Mouse (Mus musculus) neural tube, embryonic 12.5 days (tissue): ENCODE measurements at regions not wholly inside any gene's neighbourhood (a gene's known extent, or its start where the extent isn't known, plus 50 kb on each side); places are given as distances from the start of the nearest gene placed in this dataset.

Experiments used
- ATAC-seq: fragments of 200-750 bp; cut with Nextera tagmentation; 2 replicates; pipeline ENCODE4 v1.8.0; 2017; ENCODE audit warnings: low read depth, mild to moderate bottlenecking, moderate TSS enrichment, moderate library complexity; ENCODE audit not compliant: low FRiP score
- H3K27ac ChIP-seq: fragments of 300-500 bp; sonication (generic); 2 replicates; pipeline ENCODE4 v1.5.1; 2016
- H3K27me3 ChIP-seq: fragments of 300-500 bp; sonication (generic); replicated peaks from 2 replicates; pipeline ENCODE4 v1.6.1; 2016; ENCODE audit warnings: mild to moderate bottlenecking
- H3K36me3 ChIP-seq: fragments of 300-500 bp; sonication (generic); 2 replicates; pipeline ENCODE4 v1.6.1; 2016; ENCODE audit warnings: mild to moderate bottlenecking
- H3K4me1 ChIP-seq: fragments of 300-500 bp; sonication (generic); 2 replicates; pipeline ENCODE4 v1.6.1; 2016
- H3K4me2 ChIP-seq: fragments of 300-500 bp; sonication (generic); replicated peaks from 2 replicates; pipeline ENCODE4 v1.6.1; 2016; ENCODE audit warnings: mild to moderate bottlenecking
- H3K4me3 ChIP-seq: fragments of 300-500 bp; sonication (generic); 2 replicates; pipeline ENCODE4 v1.5.1; 2016
- H3K9ac ChIP-seq: fragments of 300-500 bp; sonication (generic); 2 replicates; pipeline ENCODE4 v1.6.1; 2016; ENCODE audit warnings: mild to moderate bottlenecking
- H3K9me3 ChIP-seq: fragments of 300-500 bp; sonication (generic); 2 replicates; pipeline ENCODE4 v1.6.1; 2016; ENCODE audit warnings: mild to moderate bottlenecking
- WGBS: fragments of 180-500 bp; shearing (Covaris S2); methylation state at CpG from one replicate; pipeline ENCODE4 v1.1.7; 2016; 5-methylcytosine and 5-hydroxymethylcytosine counted together

DNA sequence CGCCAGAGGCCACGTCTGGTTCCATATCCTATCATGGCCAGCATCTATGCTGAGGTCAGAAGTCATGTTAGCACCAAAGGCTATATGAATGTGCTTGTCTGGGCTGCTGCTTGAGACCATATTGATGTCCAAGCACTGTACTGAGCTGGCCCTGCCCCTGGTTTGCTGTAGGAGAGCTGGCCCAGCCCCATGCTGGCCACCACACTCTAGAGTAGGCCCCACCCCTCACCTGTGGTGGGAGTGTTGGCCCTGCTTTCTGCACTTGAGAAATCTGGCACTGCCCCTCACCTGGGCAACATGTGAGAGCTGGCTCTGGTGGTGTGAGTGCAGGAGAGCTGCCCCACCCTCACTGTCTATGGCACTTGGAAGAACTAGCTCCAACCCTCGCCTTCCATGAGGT, 210.0 kb downstream of the Lmo4 start:
- Histone ChIP-seq H3K4me1 (no peaks in the 10 kb centered on the region), H3K4me3 (no peak overlapping the region), H3K4me2 (no peak overlapping the region), H3K36me3 (no peaks in the 10 kb centered on the region), H3K9me3 (no peaks in the 10 kb centered on the region), H3K27ac (no peak overlapping the region), H3K9ac (no peak overlapping the region), H3K27me3 (no peaks in the 10 kb centered on the region)
- 0 out of 2 replicates have a peak, but pooled peaks have one; percentile 25 for ATAC-seq
- 94% methylated on average over 3 of the region's 3 CpGs for WGBS

DNA sequence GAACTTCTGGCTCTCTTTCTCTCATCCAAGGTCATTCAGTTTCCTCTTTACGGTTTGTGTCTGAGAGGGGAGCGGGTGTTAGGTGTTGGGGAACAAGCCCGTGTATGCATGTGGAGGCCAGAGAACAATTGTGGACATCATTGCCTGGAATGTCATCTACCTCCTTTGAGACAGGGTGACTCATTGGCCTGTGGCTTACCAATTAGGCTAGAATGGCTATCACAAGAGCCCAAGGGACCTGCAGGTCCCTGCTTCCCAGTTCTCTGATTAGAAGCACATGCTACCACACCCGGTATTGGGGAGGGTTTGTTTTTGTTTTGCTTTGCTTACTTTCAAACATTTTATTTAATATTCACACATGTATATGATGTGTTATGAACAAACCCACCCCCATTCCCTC, 216.0 kb downstream of the Lmo4 start:
- H3K9me3 ChIP-seq = no peaks in the 10 kb centered on the region
- H3K4me2 ChIP-seq = no peak overlapping the region
- H3K9ac ChIP-seq = no peak overlapping the region
- no peak overlapping the region for H3K4me3 ChIP-seq
- H3K36me3 ChIP-seq = no peaks in the 10 kb centered on the region
- H3K4me1 ChIP-seq = no peaks in the 10 kb centered on the region
- H3K27ac ChIP-seq = no peak overlapping the region
- no peaks in the 10 kb centered on the region for H3K27me3 ChIP-seq
- WGBS = 86% methylated on average over 4 of the region's 4 CpGs
- no peak for ATAC-seq

DNA sequence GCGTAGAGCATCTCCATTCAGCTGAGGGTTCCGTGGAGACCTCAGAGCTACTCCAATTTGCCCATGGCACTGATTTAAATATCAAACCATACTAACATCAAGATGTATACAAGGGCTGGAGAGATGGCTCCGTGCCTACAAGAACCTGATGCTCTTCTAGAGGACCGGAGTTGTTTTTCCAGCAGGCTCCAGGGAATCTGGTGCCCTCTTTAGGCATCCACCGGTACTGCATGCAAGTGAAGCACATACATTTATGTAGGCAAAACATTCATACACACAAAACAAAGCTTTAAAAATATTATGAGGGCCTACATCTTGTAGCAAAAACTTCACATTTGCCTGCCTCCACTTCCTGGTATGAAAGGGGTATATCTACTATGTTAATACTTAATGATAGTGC, 217.0 kb downstream of the Lmo4 start:
- Histone ChIP-seq H3K4me1 (no peaks in the 10 kb centered on the region), H3K27ac (no peak overlapping the region), H3K27me3 (no peaks in the 10 kb centered on the region), H3K4me2 (no peak overlapping the region), H3K4me3 (no peak overlapping the region), H3K9ac (no peak overlapping the region), H3K9me3 (no peaks in the 10 kb centered on the region), H3K36me3 (no peaks in the 10 kb centered on the region)
- 91% methylated on average over 5 of the region's 5 CpGs for WGBS
- ATAC-seq = no peak

DNA sequence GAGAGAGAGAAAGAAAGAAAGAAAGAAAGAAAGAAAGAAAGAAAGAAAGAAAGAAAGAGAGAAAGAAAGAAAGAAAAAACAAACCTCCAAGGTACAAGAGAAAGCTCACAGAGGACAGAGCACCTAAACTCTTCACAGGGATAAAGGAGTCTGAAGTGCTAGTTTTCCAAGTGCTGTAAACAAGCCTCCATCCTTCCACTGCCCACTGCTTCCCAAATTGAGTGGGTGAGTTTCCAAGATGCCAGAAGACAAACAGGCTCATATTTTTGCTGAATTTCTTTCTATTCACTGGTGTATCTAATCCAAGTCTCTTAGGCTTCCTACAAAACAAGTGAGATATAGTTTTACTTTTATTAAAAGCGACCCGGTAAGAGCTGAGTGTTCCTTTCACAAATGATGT, 218.2 kb downstream of the Lmo4 start:
- Histone ChIP-seq H3K4me1 (no peaks in the 10 kb centered on the region), H3K4me2 (no peak overlapping the region), H3K27me3 (no peaks in the 10 kb centered on the region), H3K9ac (no peak overlapping the region), H3K9me3 (no peaks in the 10 kb centered on the region), H3K4me3 (no peak overlapping the region), H3K36me3 (no peaks in the 10 kb centered on the region), H3K27ac (no peak overlapping the region)
- over 99% methylated on average over 2 of the region's 2 CpGs for WGBS
- no peak for ATAC-seq

DNA sequence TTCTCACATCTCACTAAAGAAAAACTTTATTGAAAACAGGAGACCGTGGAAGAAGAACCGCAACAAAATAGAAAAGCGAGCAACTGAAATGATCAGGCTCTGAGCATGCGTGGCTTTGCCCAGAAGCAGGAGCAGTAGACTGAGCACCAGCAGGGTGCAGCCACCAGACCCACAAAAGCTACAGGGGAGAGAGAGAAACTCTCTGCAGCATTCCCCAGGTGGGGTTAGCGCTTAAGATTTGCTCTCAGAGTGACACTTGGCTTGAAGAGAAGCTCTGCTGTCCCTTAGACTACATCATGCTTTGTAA, 218.9 kb downstream of the Lmo4 start:
- Histone ChIP-seq H3K27me3 (no peaks in the 10 kb centered on the region), H3K9me3 (no peaks in the 10 kb centered on the region), H3K36me3 (no peaks in the 10 kb centered on the region), H3K4me3 (no peak overlapping the region), H3K4me1 (no peaks in the 10 kb centered on the region), H3K9ac (no peak overlapping the region), H3K27ac (no peak overlapping the region), H3K4me2 (no peak overlapping the region)
- ATAC-seq = no peak
- WGBS = 65% methylated on average over 5 of the region's 5 CpGs

DNA sequence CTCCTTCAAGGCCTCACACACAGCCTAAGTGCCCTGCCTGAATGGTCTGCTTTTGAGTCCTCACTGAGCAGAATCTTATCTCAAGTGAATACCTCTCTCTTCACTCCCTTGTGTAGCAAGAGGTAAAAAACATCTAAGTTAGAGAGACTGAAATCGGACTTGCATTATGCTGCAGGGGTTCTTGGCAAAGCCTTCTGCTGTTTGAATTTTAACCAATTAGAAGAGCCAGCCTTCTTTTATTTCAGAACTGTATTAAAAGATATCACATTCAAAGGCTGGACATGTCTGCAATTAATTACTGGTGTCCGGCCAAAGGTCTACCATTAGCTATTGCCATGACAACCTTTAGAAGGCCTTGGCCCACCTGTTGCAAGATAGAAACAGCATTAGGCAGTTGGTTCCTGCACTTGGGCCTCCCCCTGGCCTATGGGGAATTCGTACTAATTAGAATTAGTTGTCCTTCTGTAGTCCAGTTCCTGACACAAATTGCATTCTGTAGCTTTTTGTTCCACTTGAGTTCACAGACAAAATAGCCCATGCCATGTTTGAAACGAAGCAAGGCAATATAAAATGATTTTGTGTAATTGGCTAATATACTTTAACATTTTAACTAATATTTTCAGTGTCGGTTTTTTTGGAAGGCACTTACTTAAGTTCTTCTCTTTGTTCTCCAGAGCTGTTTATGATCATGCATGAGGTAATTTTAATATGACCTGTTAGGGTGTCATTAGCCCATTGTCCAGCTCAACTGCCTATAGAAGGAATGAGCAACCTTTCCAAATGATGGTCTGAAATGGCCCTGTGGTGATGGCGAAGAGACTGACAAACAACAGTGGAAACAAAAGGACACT, 219.4 kb downstream of the Lmo4 start:
- Histone ChIP-seq H3K9me3 (no peaks in the 10 kb centered on the region), H3K27me3 (no peaks in the 10 kb centered on the region), H3K4me1 (no peaks in the 10 kb centered on the region), H3K9ac (no peak overlapping the region), H3K4me3 (no peak overlapping the region), H3K4me2 (no peak overlapping the region), H3K36me3 (no peaks in the 10 kb centered on the region), H3K27ac (no peak overlapping the region)
- WGBS = 63% methylated on average over 6 of the region's 6 CpGs
- no peak for ATAC-seq

DNA sequence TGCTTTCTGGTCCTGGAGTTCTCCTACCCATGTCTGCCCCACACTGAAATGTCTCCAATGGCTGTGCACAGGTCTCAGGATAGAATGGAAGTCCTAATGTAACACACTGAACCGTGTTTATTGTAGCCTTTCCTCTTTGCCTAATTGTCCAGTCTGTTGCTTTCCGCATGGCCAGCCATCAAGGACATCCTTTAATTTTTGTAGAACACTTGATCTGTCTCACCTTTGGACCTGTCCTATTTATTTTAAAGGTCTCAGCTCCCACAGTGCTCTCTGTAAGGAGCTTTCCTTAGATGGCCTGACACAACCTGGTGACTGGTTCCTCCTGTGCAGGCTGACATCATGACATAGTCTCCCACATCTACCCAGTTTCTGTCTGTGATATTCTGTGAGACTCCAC, 226.3 kb downstream of the Lmo4 start:
- no peaks in the 10 kb centered on the region for H3K4me1 ChIP-seq
- no peak overlapping the region for H3K27ac ChIP-seq
- 90% methylated on average over 2 of the region's 2 CpGs for WGBS
- H3K4me3 ChIP-seq = no peak overlapping the region
- H3K27me3 ChIP-seq = no peaks in the 10 kb centered on the region
- no peak overlapping the region for H3K4me2 ChIP-seq
- no peak for ATAC-seq
- no peaks in the 10 kb centered on the region for H3K9me3 ChIP-seq
- H3K9ac ChIP-seq = no peak overlapping the region
- H3K36me3 ChIP-seq = no peaks in the 10 kb centered on the region

DNA sequence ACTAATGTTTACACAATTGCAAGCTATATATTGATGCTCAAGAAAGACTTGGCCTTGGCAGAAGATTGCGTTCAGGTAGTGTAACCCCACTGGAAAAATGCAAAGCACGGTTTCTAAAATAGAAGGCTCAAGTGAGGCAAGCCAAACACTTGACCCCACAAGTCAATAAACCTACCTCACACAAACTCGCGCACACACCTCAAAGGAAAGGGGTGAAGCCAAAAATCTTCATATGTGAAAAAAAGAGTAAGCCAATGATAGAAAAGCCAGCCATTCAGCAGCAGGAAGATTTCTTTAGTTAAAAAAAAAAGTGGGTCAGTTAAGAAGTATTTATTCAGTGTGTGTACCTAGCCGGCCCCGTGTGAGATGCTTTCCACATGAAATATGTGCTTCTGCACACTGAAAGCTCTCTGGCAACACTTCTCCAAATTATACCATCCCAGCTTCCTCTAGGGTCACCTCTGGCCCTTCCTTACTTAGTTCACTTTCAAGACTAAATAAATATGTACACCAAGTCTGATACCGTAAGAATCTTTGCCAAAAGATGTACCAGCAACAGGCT, 227.1 kb downstream of the Lmo4 start:
- no peaks in the 10 kb centered on the region for H3K36me3 ChIP-seq
- no peak overlapping the region for H3K4me3 ChIP-seq
- ATAC-seq = no peak
- no peaks in the 10 kb centered on the region for H3K9me3 ChIP-seq
- H3K27me3 ChIP-seq = no peaks in the 10 kb centered on the region
- WGBS = 90% methylated on average over 7 of the region's 7 CpGs
- no peak overlapping the region for H3K4me2 ChIP-seq
- no peak overlapping the region for H3K27ac ChIP-seq
- H3K9ac ChIP-seq = no peak overlapping the region
- no peaks in the 10 kb centered on the region for H3K4me1 ChIP-seq

DNA sequence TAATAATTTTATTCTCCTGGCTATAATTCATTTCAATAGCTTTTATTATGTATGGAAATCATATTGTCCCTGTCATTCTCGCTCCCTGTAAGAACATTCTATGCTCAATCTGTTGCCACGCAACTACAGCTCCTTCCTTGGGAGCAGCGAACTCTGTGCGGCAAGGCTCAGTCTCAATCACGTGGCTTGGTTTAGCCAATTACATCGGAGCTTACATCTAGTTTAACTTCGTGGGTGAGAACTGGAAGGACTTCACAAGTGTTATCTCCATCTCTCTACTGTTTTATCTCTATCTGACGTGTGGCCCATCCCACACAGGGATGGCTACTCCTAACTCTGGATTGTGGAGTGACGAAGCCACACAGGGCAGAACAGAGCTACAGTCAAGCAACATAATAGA, 231.4 kb downstream of the Lmo4 start:
- Histone ChIP-seq H3K4me3 (no peak overlapping the region), H3K36me3 (no peaks in the 10 kb centered on the region), H3K9me3 (no peaks in the 10 kb centered on the region), H3K4me2 (no peak overlapping the region), H3K4me1 (no peaks in the 10 kb centered on the region), H3K27ac (no peak overlapping the region), H3K9ac (no peak overlapping the region), H3K27me3 (no peaks in the 10 kb centered on the region)
- ATAC-seq = no peak
- 87% methylated on average over 9 of the region's 9 CpGs for WGBS

DNA sequence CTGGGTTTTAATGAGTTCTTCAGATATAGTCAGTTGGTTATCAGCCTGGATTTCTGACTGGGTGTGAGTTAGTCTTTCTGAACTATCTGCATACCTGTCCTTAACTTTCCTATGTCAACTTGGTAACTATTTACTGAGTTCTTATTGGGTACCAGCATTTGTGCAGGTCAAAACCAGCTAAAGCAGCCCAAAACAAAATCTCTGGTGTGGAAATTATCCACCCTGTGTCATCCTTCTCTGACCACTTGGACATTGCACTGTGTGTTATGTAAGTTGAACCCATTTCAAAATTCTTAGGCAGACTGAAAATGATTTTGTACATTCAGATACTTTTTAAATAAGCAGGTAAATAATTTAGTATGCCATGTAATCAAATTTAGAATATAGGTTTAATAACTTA, 232.7 kb downstream of the Lmo4 start:
- Histone ChIP-seq H3K4me1 (no peaks in the 10 kb centered on the region), H3K27ac (no peak overlapping the region), H3K4me2 (no peak overlapping the region), H3K9ac (no peak overlapping the region), H3K9me3 (no peaks in the 10 kb centered on the region), H3K4me3 (no peak overlapping the region), H3K27me3 (no peaks in the 10 kb centered on the region), H3K36me3 (no peaks in the 10 kb centered on the region)
- ATAC-seq = no peak

DNA sequence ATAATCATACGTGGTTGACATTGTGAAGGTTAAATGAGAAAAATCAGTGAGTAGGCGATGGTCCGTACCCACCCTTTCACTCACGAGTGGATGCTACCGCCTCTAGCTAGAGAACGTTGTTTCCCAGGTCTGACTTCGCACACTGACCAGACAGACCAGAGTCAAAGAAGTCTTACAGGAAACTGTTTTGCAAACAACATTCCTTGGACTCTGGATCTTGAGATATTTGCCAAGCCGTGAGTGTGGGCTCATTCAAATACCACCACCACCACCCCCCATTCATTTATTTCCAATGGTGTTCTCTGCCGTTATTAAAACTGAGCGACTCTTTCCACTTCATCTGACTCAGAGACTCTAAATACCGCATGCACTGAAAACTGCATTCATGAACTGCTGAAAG, 234.2 kb downstream of the Lmo4 start:
- no peaks in the 10 kb centered on the region for H3K4me1 ChIP-seq
- no peak for ATAC-seq
- H3K4me3 ChIP-seq = no peak overlapping the region
- no peak overlapping the region for H3K9ac ChIP-seq
- 87% methylated on average over 11 of the region's 11 CpGs for WGBS
- H3K36me3 ChIP-seq = no peaks in the 10 kb centered on the region
- no peaks in the 10 kb centered on the region for H3K27me3 ChIP-seq
- H3K9me3 ChIP-seq = no peaks in the 10 kb centered on the region
- H3K4me2 ChIP-seq = no peak overlapping the region
- no peak overlapping the region for H3K27ac ChIP-seq

DNA sequence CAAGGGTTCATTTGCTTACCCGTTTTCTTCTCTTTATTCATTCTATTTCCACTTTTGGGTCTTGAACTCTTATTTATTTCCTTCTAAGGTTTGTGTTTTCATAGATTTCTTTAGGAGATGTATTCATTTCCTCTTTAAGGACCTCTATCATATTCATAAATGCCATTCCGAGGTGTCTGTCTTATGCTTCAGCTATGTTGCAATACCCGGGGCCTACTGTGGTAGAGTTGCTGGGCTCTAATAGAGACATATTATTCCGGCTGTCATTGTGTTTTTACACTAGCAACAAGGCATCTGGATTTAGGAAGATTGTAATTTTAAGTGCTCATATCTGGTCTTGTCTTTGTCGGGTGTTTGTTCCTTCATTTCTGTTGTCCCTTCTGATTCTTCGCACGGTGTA, 249.5 kb downstream of the Lmo4 start:
- 96% methylated on average over 7 of the region's 7 CpGs for WGBS
- Histone ChIP-seq H3K27me3 (0 out of 2 replicates have a peak, but pooled peaks cover 3% of the 10 kb centered on the region), H3K9ac (no peak overlapping the region), H3K9me3 (no peaks in the 10 kb centered on the region), H3K4me2 (no peak overlapping the region), H3K36me3 (no peaks in the 10 kb centered on the region), H3K4me3 (no peak overlapping the region), H3K27ac (no peak overlapping the region), H3K4me1 (no peaks in the 10 kb centered on the region)
- ATAC-seq = no peak

DNA sequence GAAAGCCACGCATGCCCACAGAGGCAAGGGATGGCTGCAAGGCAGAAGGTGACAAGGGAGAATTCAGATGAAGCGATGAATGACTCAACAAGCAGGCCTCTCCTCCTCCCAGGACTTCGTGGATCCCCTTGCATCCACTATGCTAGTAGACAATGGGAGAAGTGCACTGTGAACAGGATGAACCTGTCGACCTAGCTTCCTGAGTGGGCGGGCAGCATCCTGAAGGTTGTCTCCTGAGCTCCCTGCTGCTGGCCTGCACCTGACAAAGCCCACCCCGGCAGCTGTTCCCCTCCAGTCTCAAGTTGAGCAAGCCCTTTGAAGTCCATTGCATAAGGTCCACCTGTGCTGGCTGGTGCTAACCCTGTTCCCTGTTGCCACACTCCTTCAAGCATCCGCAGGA, 250.2 kb downstream of the Lmo4 start:
- 85% methylated on average over 7 of the region's 7 CpGs for WGBS
- no peak overlapping the region for H3K27ac ChIP-seq
- no peak overlapping the region for H3K4me2 ChIP-seq
- H3K4me1 ChIP-seq = no peaks in the 10 kb centered on the region
- no peak overlapping the region for H3K9ac ChIP-seq
- no peaks in the 10 kb centered on the region for H3K36me3 ChIP-seq
- 0 out of 2 replicates have a peak, but pooled peaks cover 3% of the 10 kb centered on the region for H3K27me3 ChIP-seq
- no peak overlapping the region for H3K4me3 ChIP-seq
- no peaks in the 10 kb centered on the region for H3K9me3 ChIP-seq
- no peak for ATAC-seq
